Mouse (Mus musculus) intestine, embryonic 16.5 days (tissue): ENCODE results near the gene Sorcs2. TPM values are rescaled to one million over a fixed set of nuclear protein-coding genes. Genes with fewer than 3 reads are reported as not detected.

Experiments used
- ATAC-seq: fragments of 200-750 bp; cut with Nextera tagmentation; 2 replicates; pipeline ENCODE4 v1.8.0; 2017; ENCODE audit warnings: moderate TSS enrichment, moderate library complexity
- H3K27ac ChIP-seq: fragments of 300-500 bp; sonication (generic); 2 replicates; pipeline ENCODE4 v1.5.1; 2014; ENCODE audit warnings: mild to moderate bottlenecking, low read length
- H3K27me3 ChIP-seq: fragments of 300-500 bp; sonication (generic); replicated peaks from 2 replicates; pipeline ENCODE4 v1.6.1; 2014; ENCODE audit warnings: low read length, control low read depth, mixed read lengths; ENCODE audit not compliant: control insufficient read depth, insufficient read depth
- H3K36me3 ChIP-seq: fragments of 300-500 bp; sonication (generic); 2 replicates; pipeline ENCODE4 v1.6.1; 2014; ENCODE audit warnings: low read length, control low read depth; ENCODE audit not compliant: control insufficient read depth, insufficient read depth
- H3K4me1 ChIP-seq: fragments of 300-500 bp; sonication (generic); 2 replicates; pipeline ENCODE4 v1.6.1; 2014; ENCODE audit warnings: low read length, control low read depth, mixed read lengths; ENCODE audit not compliant: control insufficient read depth, insufficient read depth
- H3K4me2 ChIP-seq: fragments of 300-500 bp; sonication (generic); 2 replicates; pipeline ENCODE4 v1.6.1; 2014; ENCODE audit warnings: low read depth, low read length, control low read depth
- H3K4me3 ChIP-seq: fragments of 300-500 bp; sonication (generic); 2 replicates; pipeline ENCODE4 v1.5.1; 2014; ENCODE audit warnings: mild to moderate bottlenecking, low read length
- H3K9ac ChIP-seq: fragments of 300-500 bp; sonication (generic); 2 replicates; pipeline ENCODE4 v1.6.1; 2014; ENCODE audit warnings: low read depth, low read length
- H3K9me3 ChIP-seq: fragments of 300-500 bp; sonication (generic); 2 replicates; pipeline ENCODE4 v1.6.1; 2016; ENCODE audit warnings: low read length, control low read depth; ENCODE audit not compliant: control insufficient read depth
- WGBS: fragments of 180-500 bp; shearing (Covaris S2); extraction: QIAGEN DNeasy Blood & Tissue Kit; methylation state at CpG from one replicate; pipeline ENCODE4 v1.1.7; 2014; 5-methylcytosine and 5-hydroxymethylcytosine counted together
- polyA plus RNA-seq: library from polyadenylated mRNA; unstranded; fragments of >200 nt; fragmentation: Nextera tagmentation; extraction: Ambion mirVana; gene quantifications from 2 replicates; pipeline ENCODE4 v1.2.1, GENCODE M21; 2015

Sorcs2 gene
- polyA plus RNA-seq, result 8.3 and 8.8 TPM in 2 replicates

DNA sequence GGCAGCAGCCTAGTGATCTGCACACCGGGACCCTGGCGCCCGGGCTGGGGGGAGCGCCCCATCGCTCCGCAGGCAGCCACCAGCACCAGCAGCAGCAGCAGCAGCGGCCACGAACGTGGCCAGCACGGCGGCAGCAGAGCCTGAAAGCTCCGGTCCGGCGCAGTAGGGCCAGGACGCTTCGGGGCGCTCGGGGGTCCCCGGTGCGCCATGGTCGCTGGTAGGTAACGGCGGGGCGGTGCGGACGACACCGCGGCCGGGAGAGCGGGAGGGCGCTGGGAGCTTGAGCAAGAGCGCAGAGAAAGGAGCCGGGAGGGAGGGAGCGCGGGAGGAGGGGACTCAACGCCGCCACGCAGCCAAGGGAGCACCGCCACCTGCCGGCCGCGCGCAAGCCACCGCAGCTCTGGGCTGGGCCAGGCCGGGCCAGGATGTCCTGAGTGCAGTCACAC is at the start of gene Sorcs2:
Sorcs2 (minus strand) TSS at position 303 of the 446 bp plus-strand sequence.
- H3K27me3 ChIP-seq, result peaks cover 9% of the 10 kb centered on the region; the same call in 1 of the 2 replicates
- peak within 1 kb of the TSS; percentile 99 for H3K4me2 ChIP-seq
- no peaks in the 10 kb centered on the region for H3K9me3 ChIP-seq
- WGBS, result under 1% methylated on average over 42 of the region's 45 CpGs
- H3K27ac ChIP-seq, result peak within 1 kb of the TSS; percentile 50
- peak within 1 kb of the TSS; percentile 82 for H3K4me3 ChIP-seq
- H3K9ac ChIP-seq, result peak within 1 kb of the TSS; percentile 81
- no peaks in the 10 kb centered on the region for H3K36me3 ChIP-seq
- H3K4me1 ChIP-seq, result peaks cover 25% of the 10 kb centered on the region
- ATAC-seq, result peak; percentile 85

DNA sequence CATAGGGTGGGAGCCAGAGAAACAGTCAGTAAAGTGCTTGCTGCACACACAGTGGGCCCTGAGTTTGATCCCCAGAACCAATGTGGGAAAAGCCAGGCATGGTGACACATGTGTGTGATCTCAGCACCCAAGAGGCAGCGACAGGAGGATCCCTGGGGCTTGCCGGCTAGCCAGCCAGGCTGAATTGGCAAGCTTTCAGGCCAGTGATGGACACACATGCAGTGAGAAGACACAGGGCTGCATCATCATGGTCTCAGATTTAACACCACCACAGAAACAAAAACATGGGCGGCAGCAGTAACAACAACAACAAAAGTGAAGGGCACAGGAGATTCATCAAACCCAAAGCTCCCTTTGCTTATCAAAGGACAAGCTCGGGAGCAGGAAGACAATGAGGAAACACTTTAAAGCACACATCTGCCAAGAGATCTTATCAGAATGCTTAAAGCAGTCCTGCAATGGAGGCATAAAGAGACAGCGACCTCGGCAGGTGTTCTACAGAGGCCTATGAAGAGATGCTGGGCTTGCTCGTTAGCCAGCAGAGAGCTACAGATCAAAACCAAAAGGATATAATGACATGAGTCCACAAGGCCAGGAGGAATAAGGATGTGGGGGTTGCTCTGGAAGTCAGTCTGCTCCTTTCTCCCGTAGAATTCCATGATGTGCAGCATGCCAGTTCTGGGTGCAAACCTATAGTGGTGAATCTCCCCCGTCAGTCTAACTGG is 48.4 kb upstream of the Sorcs2 start:
- no peaks in the 10 kb centered on the region for H3K36me3 ChIP-seq
- no peak overlapping the region for H3K4me2 ChIP-seq
- no peaks in the 10 kb centered on the region; the same call in 1 of the 2 replicates for H3K27me3 ChIP-seq
- 38% methylated on average over 9 of the region's 9 CpGs for WGBS
- H3K9ac ChIP-seq, result no peak overlapping the region
- H3K27ac ChIP-seq, result no peak overlapping the region
- no peak overlapping the region for H3K4me3 ChIP-seq
- ATAC-seq, result no peak
- H3K4me1 ChIP-seq, result 0 out of 2 replicates have a peak, but pooled peaks cover 2% of the 10 kb centered on the region
- H3K9me3 ChIP-seq, result no peaks in the 10 kb centered on the region

DNA sequence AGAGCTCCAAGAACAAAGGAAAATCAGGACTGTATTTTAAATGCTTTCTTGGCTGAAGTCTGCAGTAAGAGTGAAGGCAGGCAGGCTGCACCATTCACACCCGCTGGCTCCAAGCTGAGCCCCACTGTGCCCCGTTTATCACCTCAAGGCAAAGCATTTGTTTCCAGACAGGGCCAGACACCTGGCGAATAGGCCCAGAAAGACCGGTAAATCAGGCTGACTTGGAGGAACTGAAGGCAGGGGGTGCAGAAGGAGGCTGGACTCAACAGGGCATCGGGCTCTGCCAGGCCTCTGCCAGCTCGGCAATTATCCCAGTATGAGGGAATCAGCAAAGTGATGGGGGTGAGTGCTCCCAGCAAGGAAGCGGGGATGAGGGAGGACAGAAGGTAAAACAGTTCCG is 47.1 kb upstream of the Sorcs2 start:
- H3K9ac ChIP-seq, result no peak overlapping the region
- H3K4me3 ChIP-seq, result no peak overlapping the region
- no peaks in the 10 kb centered on the region for H3K9me3 ChIP-seq
- ATAC-seq, result no peak
- H3K4me2 ChIP-seq, result no peak overlapping the region
- H3K4me1 ChIP-seq, result no peaks in the 10 kb centered on the region
- H3K27me3 ChIP-seq, result no peaks in the 10 kb centered on the region; the same call in 1 of the 2 replicates
- no peaks in the 10 kb centered on the region for H3K36me3 ChIP-seq
- 31% methylated on average over 8 of the region's 8 CpGs for WGBS
- no peak overlapping the region for H3K27ac ChIP-seq

DNA sequence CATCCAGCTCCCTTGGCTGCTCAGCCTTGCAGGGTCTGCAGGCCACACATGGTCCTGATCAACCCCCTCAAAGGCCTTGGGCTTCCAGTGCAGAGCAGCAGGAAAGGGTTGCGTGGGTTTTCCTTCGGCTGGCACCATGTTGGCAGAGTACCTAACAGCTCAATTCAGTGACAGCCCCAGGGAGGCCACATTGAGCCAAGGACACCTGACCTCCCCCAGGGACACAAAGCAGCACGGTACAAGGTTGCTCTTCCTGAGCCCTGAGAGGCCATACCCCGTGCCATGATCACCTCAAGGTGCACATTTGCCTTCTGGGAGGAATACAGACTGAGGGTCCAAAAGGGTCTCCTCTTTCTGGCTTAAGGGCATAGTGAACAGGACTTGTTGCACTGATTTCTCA is 46.7 kb upstream of the Sorcs2 start:
- Histone ChIP-seq H3K27ac (no peak overlapping the region), H3K27me3 (no peaks in the 10 kb centered on the region; the same call in 1 of the 2 replicates), H3K4me3 (no peak overlapping the region), H3K36me3 (no peaks in the 10 kb centered on the region), H3K9ac (no peak overlapping the region), H3K9me3 (no peaks in the 10 kb centered on the region), H3K4me2 (no peak overlapping the region), H3K4me1 (no peaks in the 10 kb centered on the region)
- no peak for ATAC-seq
- 55% methylated on average over 4 of the region's 4 CpGs for WGBS

DNA sequence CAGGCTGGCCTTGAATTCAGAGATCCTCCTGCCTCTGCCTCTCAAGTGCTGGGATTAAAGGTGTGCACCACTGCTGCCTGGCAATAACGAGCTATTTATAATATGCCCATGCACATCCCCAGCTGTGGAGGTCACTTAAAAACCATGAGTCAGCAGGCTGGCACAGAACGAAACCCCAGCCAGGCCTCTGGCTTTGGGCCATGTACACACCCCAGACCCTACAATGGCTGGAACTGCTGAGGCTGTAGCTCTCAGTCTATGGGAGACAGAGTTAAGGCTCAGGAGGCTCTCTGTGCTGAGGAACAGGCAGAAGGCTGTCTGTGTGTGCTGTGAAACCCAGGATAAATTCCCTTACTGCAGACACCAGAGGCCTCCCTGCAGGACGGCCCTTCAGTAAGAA is 42.8 kb upstream of the Sorcs2 start:
- H3K36me3 ChIP-seq, result no peaks in the 10 kb centered on the region
- H3K4me1 ChIP-seq, result no peaks in the 10 kb centered on the region
- no peak overlapping the region for H3K9ac ChIP-seq
- H3K27me3 ChIP-seq, result no peaks in the 10 kb centered on the region; the same call in 1 of the 2 replicates
- H3K27ac ChIP-seq, result no peak overlapping the region
- no peak overlapping the region for H3K4me2 ChIP-seq
- 64% methylated on average over 3 of the region's 3 CpGs for WGBS
- ATAC-seq, result no peak
- no peaks in the 10 kb centered on the region for H3K9me3 ChIP-seq
- H3K4me3 ChIP-seq, result no peak overlapping the region

DNA sequence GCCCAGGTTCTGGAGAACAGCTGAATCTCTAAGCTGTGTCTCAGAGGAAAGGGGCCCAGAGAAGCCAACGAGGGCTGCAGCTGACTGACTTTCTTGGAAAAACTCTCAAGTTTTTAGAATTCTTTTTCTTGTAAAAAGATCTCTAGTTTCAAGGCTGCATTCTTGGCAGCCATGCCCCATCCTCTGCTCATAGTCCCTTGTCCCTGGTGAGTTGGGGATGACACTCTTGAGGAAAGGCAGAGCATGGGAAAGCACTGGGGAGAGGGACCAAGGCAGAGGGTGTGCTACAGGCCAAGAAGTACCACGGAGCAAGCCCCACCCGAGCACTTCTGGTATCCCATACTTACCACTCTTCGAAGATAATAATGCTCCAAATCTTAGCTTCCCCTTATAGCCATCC is 38.9 kb upstream of the Sorcs2 start:
- 66% methylated on average over 4 of the region's 4 CpGs for WGBS
- Histone ChIP-seq H3K4me3 (no peak overlapping the region), H3K4me1 (no peaks in the 10 kb centered on the region), H3K27me3 (no peaks in the 10 kb centered on the region), H3K27ac (no peak overlapping the region), H3K9ac (no peak overlapping the region), H3K36me3 (no peaks in the 10 kb centered on the region), H3K4me2 (no peak overlapping the region), H3K9me3 (no peaks in the 10 kb centered on the region)
- ATAC-seq, result no peak

DNA sequence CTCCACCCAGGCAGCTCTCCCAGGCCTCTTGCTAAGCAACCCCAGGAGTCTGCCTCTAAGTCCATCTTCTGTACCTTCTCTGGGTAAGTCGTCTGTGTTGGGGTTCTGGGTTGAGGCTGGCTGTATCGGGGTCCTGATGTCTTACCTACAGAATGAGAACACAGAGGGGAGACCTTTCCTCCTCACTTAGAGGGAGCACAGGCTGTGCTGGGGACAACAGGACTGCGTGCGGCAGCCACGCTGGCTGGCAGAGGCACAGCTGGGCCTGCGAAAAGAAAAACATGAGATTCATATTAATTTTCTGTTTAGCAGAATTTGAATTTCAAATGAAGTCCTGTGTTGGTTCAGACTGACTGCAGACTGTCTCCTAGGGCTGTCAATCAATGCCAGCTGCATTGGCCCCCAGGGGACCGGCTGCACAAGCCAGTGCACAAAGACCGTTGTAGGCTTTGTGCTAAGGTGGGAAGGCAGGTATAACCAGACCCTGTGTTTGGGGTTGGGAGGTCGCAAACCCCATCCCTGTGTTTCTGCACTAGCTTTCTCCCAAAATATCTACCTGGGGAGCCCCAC is 36.5 kb upstream of the Sorcs2 start:
- Histone ChIP-seq H3K4me1 (no peaks in the 10 kb centered on the region), H3K4me2 (no peak overlapping the region), H3K27me3 (no peaks in the 10 kb centered on the region), H3K36me3 (no peaks in the 10 kb centered on the region), H3K9ac (no peak overlapping the region), H3K9me3 (no peaks in the 10 kb centered on the region), H3K27ac (no peak overlapping the region), H3K4me3 (no peak overlapping the region)
- WGBS, result 70% methylated on average over 9 of the region's 9 CpGs
- ATAC-seq, result no peak

DNA sequence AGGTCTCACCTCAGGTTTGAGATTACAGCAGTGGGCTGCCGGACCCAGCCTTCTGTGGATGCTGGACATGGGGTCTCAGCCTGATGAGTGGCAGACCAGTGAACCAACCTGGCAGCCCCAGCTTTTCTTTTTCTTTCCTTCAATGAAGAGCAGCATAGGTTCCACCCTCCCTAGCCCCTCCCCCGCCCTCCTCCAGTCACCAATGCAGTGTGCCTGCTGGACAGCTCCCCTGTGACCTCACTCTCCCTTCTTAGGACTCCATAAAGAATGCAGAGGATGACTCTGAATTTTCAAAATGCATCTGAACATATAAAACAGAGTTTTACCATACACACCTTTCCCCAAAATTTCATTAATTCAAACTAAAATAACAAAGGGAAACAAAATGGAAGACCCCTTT is 33.8 kb upstream of the Sorcs2 start:
- no peaks in the 10 kb centered on the region for H3K9me3 ChIP-seq
- WGBS, result 58% methylated on average over 2 of the region's 2 CpGs
- no peaks in the 10 kb centered on the region for H3K4me1 ChIP-seq
- ATAC-seq, result no peak
- H3K36me3 ChIP-seq, result no peaks in the 10 kb centered on the region
- H3K9ac ChIP-seq, result no peak overlapping the region
- no peak overlapping the region for H3K4me2 ChIP-seq
- H3K27ac ChIP-seq, result no peak overlapping the region
- no peak overlapping the region for H3K4me3 ChIP-seq
- no peaks in the 10 kb centered on the region for H3K27me3 ChIP-seq

DNA sequence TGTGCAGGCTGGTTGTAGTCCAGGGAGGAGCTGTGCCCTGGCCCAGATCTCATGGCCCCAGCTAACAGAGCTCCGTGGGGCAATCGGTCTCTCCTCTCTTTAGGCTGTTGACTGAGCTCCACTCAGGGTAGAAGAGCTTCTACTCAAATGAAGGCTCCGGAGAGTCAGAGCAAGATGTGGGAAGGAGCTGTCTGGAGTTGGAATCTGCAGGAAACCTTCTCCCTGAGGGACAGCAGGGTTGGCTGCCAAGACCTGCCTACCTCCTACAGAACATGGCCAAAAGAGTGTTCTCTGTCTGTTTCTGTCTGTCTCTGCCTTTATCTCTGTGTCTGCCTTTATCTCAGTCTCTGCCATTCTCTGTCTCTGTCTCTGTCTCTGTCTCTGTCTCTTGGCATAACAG is 31.6 kb upstream of the Sorcs2 start:
- no peak for ATAC-seq
- H3K27ac ChIP-seq, result no peak overlapping the region
- no peaks in the 10 kb centered on the region for H3K36me3 ChIP-seq
- 69% methylated on average over 3 of the region's 3 CpGs for WGBS
- H3K9me3 ChIP-seq, result no peaks in the 10 kb centered on the region
- no peak overlapping the region for H3K4me2 ChIP-seq
- no peaks in the 10 kb centered on the region for H3K27me3 ChIP-seq
- H3K9ac ChIP-seq, result no peak overlapping the region
- no peaks in the 10 kb centered on the region for H3K4me1 ChIP-seq
- no peak overlapping the region for H3K4me3 ChIP-seq
